Mouse (Mus musculus) macrophage (primary cell): ENCODE results near the gene Ccm2. TPM values are rescaled to one million over a fixed set of nuclear protein-coding genes. Genes with fewer than 3 reads are reported as not detected.

ENCODE experiments used
- H3K27ac ChIP-seq: fragments of 350-480 bp; formaldehyde crosslinking; 2 replicates; pipeline ENCODE4 v1.9.0; 2021
- H3K36me3 ChIP-seq: fragments of 350-480 bp; formaldehyde crosslinking; 2 replicates; pipeline ENCODE4 v1.9.0; 2021; ENCODE audit errors: inconsistent target
- H3K4me3 ChIP-seq: fragments of 350-480 bp; formaldehyde crosslinking; 2 replicates; pipeline ENCODE4 v1.9.0; 2021; ENCODE audit errors: inconsistent target
- H3K79me2 ChIP-seq: fragments of 350-480 bp; formaldehyde crosslinking; 2 replicates; pipeline ENCODE4 v1.9.0; 2021; ENCODE audit errors: inconsistent target
- WGBS: methylation state at CpG from one replicate; pipeline ENCODE4 v1.1.7; 2026; ENCODE audit warnings: inconsistent platforms; ENCODE audit not compliant: missing documents; 5-methylcytosine and 5-hydroxymethylcytosine counted together
- polyA plus RNA-seq: library from polyadenylated mRNA; stranded (reverse); fragments of 250-400 nt; gene quantifications from 3 replicates; pipeline ENCODE4 v1.2.4, GENCODE M21; 2018; ENCODE audit warnings: inconsistent platforms

The Ccm2 gene
- polyA plus RNA-seq, 1 experiment from 2014 or later, result 58.4 TPM

- Histone ChIP-seq H3K36me3 (peaks cover 12% of the 10 kb centered on the region; the same call in 1 of the 2 replicates), H3K27ac (peak overlapping the region; percentile 27), H3K4me3 (no peak overlapping the region), H3K79me2 (peaks cover 43% of the 10 kb centered on the region)
- 94% methylated on average over 4 of the region's 4 CpGs for WGBS
These were observed 21.8 kb upstream of the Ccm2 start for GRCm38 (mm10) chr11:6524880-6525238.

GRCm38 (mm10) chr11:6525241-6525640 is 21.4 kb upstream of the Ccm2 start:
- H3K79me2 ChIP-seq, result peaks cover 40% of the 10 kb centered on the region
- peak overlapping the region; percentile 27 for H3K27ac ChIP-seq
- no peak overlapping the region for H3K4me3 ChIP-seq
- H3K36me3 ChIP-seq, result peaks cover 12% of the 10 kb centered on the region; the same call in 1 of the 2 replicates
- 86% methylated on average over 1 of the region's 1 CpGs for WGBS

GRCm38 (mm10) chr11:6526526-6527255 is 20.0 kb upstream of the Ccm2 start:
- Histone ChIP-seq H3K36me3 (peaks cover 12% of the 10 kb centered on the region; the same call in 1 of the 2 replicates), H3K27ac (peak overlapping the region; percentile 92), H3K79me2 (peaks cover 31% of the 10 kb centered on the region), H3K4me3 (peak overlapping the region; percentile 73)
- WGBS, result 21% methylated on average over 6 of the region's 16 CpGs

- H3K4me3 ChIP-seq, result peak overlapping the region; percentile 73
- H3K27ac ChIP-seq, result peak overlapping the region; percentile 92
- peaks cover 31% of the 10 kb centered on the region for H3K79me2 ChIP-seq
- 1% methylated on average over 10 of the region's 10 CpGs for WGBS
- H3K36me3 ChIP-seq, result peaks cover 12% of the 10 kb centered on the region; the same call in 1 of the 2 replicates
These were observed 19.2 kb upstream of the Ccm2 start for GRCm38 (mm10) chr11:6527256-6528185.

- Histone ChIP-seq H3K79me2 (peaks cover 31% of the 10 kb centered on the region), H3K27ac (peak overlapping the region; percentile 92), H3K4me3 (peak overlapping the region; percentile 73), H3K36me3 (peaks cover 12% of the 10 kb centered on the region; the same call in 1 of the 2 replicates)
- WGBS, result under 1% methylated on average over 49 of the region's 51 CpGs
These were observed 18.3 kb upstream of the Ccm2 start for GRCm38 (mm10) chr11:6528186-6529006.

GRCm38 (mm10) chr11:6529961-6530360 is 16.7 kb upstream of the Ccm2 start:
- H3K4me3 ChIP-seq, result no peak overlapping the region
- H3K36me3 ChIP-seq, result peaks cover 11% of the 10 kb centered on the region; the same call in 1 of the 2 replicates
- 93% methylated on average over 4 of the region's 8 CpGs for WGBS
- no peak overlapping the region for H3K27ac ChIP-seq
- H3K79me2 ChIP-seq, result peaks cover 31% of the 10 kb centered on the region

- H3K36me3 ChIP-seq, result peaks cover 3% of the 10 kb centered on the region; the same call in 1 of the 2 replicates
- 89% methylated on average over 2 of the region's 3 CpGs for WGBS
- peaks cover 28% of the 10 kb centered on the region for H3K79me2 ChIP-seq
- no peak overlapping the region for H3K27ac ChIP-seq
- no peak overlapping the region for H3K4me3 ChIP-seq
These were observed 15.9 kb upstream of the Ccm2 start for GRCm38 (mm10) chr11:6530746-6531145.

- 88% methylated on average over 3 of the region's 3 CpGs for WGBS
- H3K79me2 ChIP-seq, result peaks cover 27% of the 10 kb centered on the region
- H3K4me3 ChIP-seq, result no peak overlapping the region
- H3K36me3 ChIP-seq, result no peaks in the 10 kb centered on the region
- no peak overlapping the region for H3K27ac ChIP-seq
These were observed 2.0 kb upstream of the Ccm2 start for GRCm38 (mm10) chr11:6544683-6545082.

- Histone ChIP-seq H3K79me2 (peaks cover 33% of the 10 kb centered on the region), H3K27ac (no peak overlapping the region), H3K4me3 (no peak overlapping the region), H3K36me3 (no peaks in the 10 kb centered on the region)
- 97% methylated on average over 4 of the region's 4 CpGs for WGBS
These were observed 1.4 kb upstream of the Ccm2 start for GRCm38 (mm10) chr11:6545186-6545856.

GRCm38 (mm10) chr11:6545857-6546192 is 862 bp upstream of the Ccm2 start:
- peaks cover 38% of the 10 kb centered on the region for H3K79me2 ChIP-seq
- H3K27ac ChIP-seq, result peak overlapping the region; percentile 82
- peak overlapping the region; percentile 36 for H3K4me3 ChIP-seq
- 32% methylated on average over 2 of the region's 3 CpGs for WGBS
- no peaks in the 10 kb centered on the region for H3K36me3 ChIP-seq

GRCm38 (mm10) chr11:6547037-6547680 is 472 bp downstream of the Ccm2 start:
- H3K4me3 ChIP-seq, result peak overlapping the region; percentile 63
- H3K36me3 ChIP-seq, result no peaks in the 10 kb centered on the region
- peaks cover 51% of the 10 kb centered on the region for H3K79me2 ChIP-seq
- H3K27ac ChIP-seq, result peak overlapping the region; percentile 71
- under 1% methylated on average over 29 of the region's 41 CpGs for WGBS

GRCm38 (mm10) chr11:6547696-6548325 is 1.1 kb downstream of the Ccm2 start:
- Histone ChIP-seq H3K79me2 (peaks cover 58% of the 10 kb centered on the region), H3K27ac (peak overlapping the region; percentile 71), H3K4me3 (peak overlapping the region; percentile 63), H3K36me3 (no peaks in the 10 kb centered on the region)
- WGBS, result 19% methylated on average over 6 of the region's 6 CpGs

GRCm38 (mm10) chr11:6549770-6550169 is 3.1 kb downstream of the Ccm2 start:
- H3K4me3 ChIP-seq, result no peak overlapping the region
- no peaks in the 10 kb centered on the region for H3K36me3 ChIP-seq
- WGBS, result 100% methylated on average over 2 of the region's 2 CpGs
- H3K27ac ChIP-seq, result no peak overlapping the region
- H3K79me2 ChIP-seq, result peaks cover 78% of the 10 kb centered on the region
